Mouse (Mus musculus): Measurements from ENCODE around the gene Dynlt1a. TPM values are rescaled to one million over a fixed set of nuclear protein-coding genes. Genes with fewer than 3 reads are reported as not detected.
"Not testable (repeated sequence)": the region's sequence is repeated elsewhere in the genome, so short reads cannot be mapped to it uniquely, and the experiment has no call there.

The Dynlt1a gene
- polyA plus RNA-seq, 1 experiment from 2014 or later = 34.2 TPM

- H3K4me2 ChIP-seq (ENCODE audit: low read depth); H3K27me3 ChIP-seq (ENCODE audit: control insufficient read depth, insufficient read depth, low read length); DNase-seq (ENCODE audit: low spot score); H3K27ac ChIP-seq (ENCODE audit: low read depth, low read length); H3K9me3 ChIP-seq (ENCODE audit: control insufficient read depth, low read length); H3K4me3 ChIP-seq (ENCODE audit: low read depth, low read length); H3K9ac ChIP-seq (ENCODE audit: low read length); H3K4me1 ChIP-seq (ENCODE audit: control insufficient read depth, insufficient read depth, low read length); ATAC-seq (ENCODE audit: insufficient read depth, low FRiP score, low TSS enrichment); H3K36me3 ChIP-seq (ENCODE audit: control insufficient read depth, insufficient read depth, low read length): not testable (repeated sequence)
- 90% methylated on average over 5 of the region's 6 CpGs for WGBS
Measured at GRCm38 (mm10) chr17:6304891-6305290, 12.4 kb downstream of the Dynlt1a start.

- not testable (repeated sequence) for H3K27ac ChIP-seq (ENCODE audit: low read depth, low read length); H3K9me3 ChIP-seq (ENCODE audit: control insufficient read depth, low read length); DNase-seq (ENCODE audit: low spot score); H3K9ac ChIP-seq (ENCODE audit: low read length); H3K4me1 ChIP-seq (ENCODE audit: control insufficient read depth, insufficient read depth, low read length); H3K4me2 ChIP-seq (ENCODE audit: low read depth); H3K27me3 ChIP-seq (ENCODE audit: control insufficient read depth, insufficient read depth, low read length); H3K4me3 ChIP-seq (ENCODE audit: low read depth, low read length); ATAC-seq (ENCODE audit: insufficient read depth, low FRiP score, low TSS enrichment); H3K36me3 ChIP-seq (ENCODE audit: control insufficient read depth, insufficient read depth, low read length)
- WGBS = 61% methylated on average over 4 of the region's 12 CpGs
Measured at GRCm38 (mm10) chr17:6300190-6300863, 17.0 kb downstream of the Dynlt1a start.

GRCm38 (mm10) chr17:6297060-6297795, 20.1 kb downstream of the Dynlt1a start:
- not testable (repeated sequence) for H3K36me3 ChIP-seq (ENCODE audit: control insufficient read depth, insufficient read depth, low read length); ATAC-seq (ENCODE audit: insufficient read depth, low FRiP score, low TSS enrichment); H3K9ac ChIP-seq (ENCODE audit: low read length); H3K4me1 ChIP-seq (ENCODE audit: control insufficient read depth, insufficient read depth, low read length); H3K9me3 ChIP-seq (ENCODE audit: control insufficient read depth, low read length); H3K4me3 ChIP-seq (ENCODE audit: low read depth, low read length); H3K27me3 ChIP-seq (ENCODE audit: control insufficient read depth, insufficient read depth, low read length); H3K4me2 ChIP-seq (ENCODE audit: low read depth); DNase-seq (ENCODE audit: low spot score); H3K27ac ChIP-seq (ENCODE audit: low read depth, low read length)
- 92% methylated on average over 9 of the region's 15 CpGs for WGBS

- not testable (repeated sequence) for H3K9me3 ChIP-seq (ENCODE audit: control insufficient read depth, low read length); H3K27me3 ChIP-seq (ENCODE audit: control insufficient read depth, insufficient read depth, low read length); H3K4me1 ChIP-seq (ENCODE audit: control insufficient read depth, insufficient read depth, low read length); H3K9ac ChIP-seq (ENCODE audit: low read length); H3K36me3 ChIP-seq (ENCODE audit: control insufficient read depth, insufficient read depth, low read length); DNase-seq (ENCODE audit: low spot score); ATAC-seq (ENCODE audit: insufficient read depth, low FRiP score, low TSS enrichment); H3K27ac ChIP-seq (ENCODE audit: low read depth, low read length); H3K4me3 ChIP-seq (ENCODE audit: low read depth, low read length); H3K4me2 ChIP-seq (ENCODE audit: low read depth)
- no CpG with 5 or more reads among the region's 5 CpGs for WGBS
Measured at GRCm38 (mm10) chr17:6293882-6294281, 23.4 kb downstream of the Dynlt1a start.

- H3K4me2 ChIP-seq (ENCODE audit: low read depth); H3K36me3 ChIP-seq (ENCODE audit: control insufficient read depth, insufficient read depth, low read length); ATAC-seq (ENCODE audit: insufficient read depth, low FRiP score, low TSS enrichment); H3K27me3 ChIP-seq (ENCODE audit: control insufficient read depth, insufficient read depth, low read length); H3K9ac ChIP-seq (ENCODE audit: low read length); DNase-seq (ENCODE audit: low spot score); H3K27ac ChIP-seq (ENCODE audit: low read depth, low read length); H3K4me1 ChIP-seq (ENCODE audit: control insufficient read depth, insufficient read depth, low read length); H3K4me3 ChIP-seq (ENCODE audit: low read depth, low read length); H3K9me3 ChIP-seq (ENCODE audit: control insufficient read depth, low read length): not testable (repeated sequence)
- 95% methylated on average over 9 of the region's 12 CpGs for WGBS
Measured at GRCm38 (mm10) chr17:6289045-6289444, 28.3 kb downstream of the Dynlt1a start.

- ATAC-seq (ENCODE audit: insufficient read depth, low FRiP score, low TSS enrichment); H3K27me3 ChIP-seq (ENCODE audit: control insufficient read depth, insufficient read depth, low read length); H3K27ac ChIP-seq (ENCODE audit: low read depth, low read length); H3K4me2 ChIP-seq (ENCODE audit: low read depth); DNase-seq (ENCODE audit: low spot score); H3K36me3 ChIP-seq (ENCODE audit: control insufficient read depth, insufficient read depth, low read length); H3K4me3 ChIP-seq (ENCODE audit: low read depth, low read length); H3K4me1 ChIP-seq (ENCODE audit: control insufficient read depth, insufficient read depth, low read length); H3K9me3 ChIP-seq (ENCODE audit: control insufficient read depth, low read length); H3K9ac ChIP-seq (ENCODE audit: low read length): not testable (repeated sequence)
- 90% methylated on average over 5 of the region's 5 CpGs for WGBS
Measured at GRCm38 (mm10) chr17:6286169-6286568, 31.1 kb downstream of the Dynlt1a start.

GRCm38 (mm10) chr17:6283137-6283536, 34.2 kb downstream of the Dynlt1a start:
- 96% methylated on average over 7 of the region's 10 CpGs for WGBS
- not testable (repeated sequence) for H3K4me3 ChIP-seq (ENCODE audit: low read depth, low read length)

GRCm38 (mm10) chr17:6280513-6280912, 36.8 kb downstream of the Dynlt1a start:
- not testable (repeated sequence) for H3K27ac ChIP-seq (ENCODE audit: low read depth, low read length); H3K4me2 ChIP-seq (ENCODE audit: low read depth); DNase-seq (ENCODE audit: low spot score); H3K9ac ChIP-seq (ENCODE audit: low read length); H3K36me3 ChIP-seq (ENCODE audit: control insufficient read depth, insufficient read depth, low read length); ATAC-seq (ENCODE audit: insufficient read depth, low FRiP score, low TSS enrichment); H3K9me3 ChIP-seq (ENCODE audit: control insufficient read depth, low read length); H3K4me1 ChIP-seq (ENCODE audit: control insufficient read depth, insufficient read depth, low read length); H3K27me3 ChIP-seq (ENCODE audit: control insufficient read depth, insufficient read depth, low read length); H3K4me3 ChIP-seq (ENCODE audit: low read depth, low read length)
- 96% methylated on average over 12 of the region's 19 CpGs for WGBS

More at GRCm38 (mm10) chr17:6283137-6283536, 34.2 kb downstream of the Dynlt1a start:
- not testable (repeated sequence) for H3K27me3 ChIP-seq (ENCODE audit: control insufficient read depth, insufficient read depth, low read length); H3K4me1 ChIP-seq (ENCODE audit: control insufficient read depth, insufficient read depth, low read length); DNase-seq (ENCODE audit: low spot score); H3K4me2 ChIP-seq (ENCODE audit: low read depth); H3K9me3 ChIP-seq (ENCODE audit: control insufficient read depth, low read length); H3K9ac ChIP-seq (ENCODE audit: low read length); ATAC-seq (ENCODE audit: insufficient read depth, low FRiP score, low TSS enrichment); H3K27ac ChIP-seq (ENCODE audit: low read depth, low read length); H3K36me3 ChIP-seq (ENCODE audit: control insufficient read depth, insufficient read depth, low read length)

- H3K4me2 ChIP-seq (ENCODE audit: low read depth); ATAC-seq (ENCODE audit: insufficient read depth, low FRiP score, low TSS enrichment); H3K9ac ChIP-seq (ENCODE audit: low read length); DNase-seq (ENCODE audit: low spot score); H3K27me3 ChIP-seq (ENCODE audit: control insufficient read depth, insufficient read depth, low read length); H3K4me1 ChIP-seq (ENCODE audit: control insufficient read depth, insufficient read depth, low read length); H3K4me3 ChIP-seq (ENCODE audit: low read depth, low read length); H3K27ac ChIP-seq (ENCODE audit: low read depth, low read length); H3K36me3 ChIP-seq (ENCODE audit: control insufficient read depth, insufficient read depth, low read length); H3K9me3 ChIP-seq (ENCODE audit: control insufficient read depth, low read length): not testable (repeated sequence)
- WGBS = 93% methylated on average over 7 of the region's 10 CpGs
Measured at GRCm38 (mm10) chr17:6279772-6280171, 37.5 kb downstream of the Dynlt1a start.
